9 mouse cellular contexts compared by ENCODE assay signal in genomic region chr10:42202561-42202960, GRCm38 (mm10).
DNase-seq lines count a peak whose midpoint lies in the region; ATAC-seq and TF ChIP-seq lines count a peak whose summit lies in the region.
"Had no signal": no experiment of that assay in that cellular context is flagged by ENCODE, and none has a peak within 500 bp of the region (broad histone marks: within the 10 kb centered on the region; RNA-seq: fewer than 3 reads in every experiment).

No protein-coding gene starts in this region.

- no peaks in the 10 kb centered on the region for H3K27me3 ChIP-seq in intestine, embryonic 14.5 days (replicated peaks; ENCODE audit: control insufficient read depth, insufficient read depth, low read length)
- H3K27me3 ChIP-seq in kidney, adult 2 months (replicated peaks; ENCODE audit: control insufficient read depth, insufficient read depth, low read length), result no peaks in the 10 kb centered on the region
- H3K27me3 ChIP-seq in liver, postnatal 0 days (ENCODE audit: insufficient read depth, low read length), result no peaks in the 10 kb centered on the region

- TF ChIP-seq POLR2A in kidney, adult 2 months (IDR thresholded peaks at IDR 0.05; ENCODE audit: low read depth, low read length), result no peak

- no peak overlapping the region for H3K9ac ChIP-seq in intestine, embryonic 14.5 days (ENCODE audit: low read length)
- no peak overlapping the region for H3K9ac ChIP-seq in liver, postnatal 0 days (replicated peaks)

- H3K4me2 ChIP-seq in intestine, embryonic 14.5 days (ENCODE audit: low read length), result no peak overlapping the region
- H3K4me2 ChIP-seq in liver, postnatal 0 days (ENCODE audit: low read depth, low read length), result peak overlapping the region; percentile 40

- no peak for TF ChIP-seq CTCF in kidney, adult 2 months (conservative IDR thresholded peaks at IDR 0.05; ENCODE audit: insufficient read depth, insufficient read length, low read depth, low read length)
- TF ChIP-seq CTCF in liver, postnatal 0 days (IDR thresholded peaks at IDR 0.05; ENCODE audit: low read depth), result no peak

- peak; percentile 56 for TF ChIP-seq EP300 in liver, postnatal 0 days (IDR thresholded peaks at IDR 0.05; ENCODE audit: low read depth)

- 68% methylated on average over 8 of the region's 8 CpGs for WGBS in intestine, embryonic 14.5 days
- 22% methylated on average over 8 of the region's 8 CpGs for WGBS in kidney, adult 2 months
- WGBS in large intestine, adult 2 months, result 33% methylated on average over 8 of the region's 8 CpGs
- WGBS in liver, postnatal 0 days (ENCODE audit: insufficient replicate concordance), result 58% methylated on average over 8 of the region's 8 CpGs

- DNase-seq in intestine, embryonic 14.5 days (ENCODE audit: low spot score), result no peak
- peak; percentile 89 for DNase-seq in kidney, adult 2 months
- DNase-seq in large intestine, adult 2 months (ENCODE audit: low read depth, low spot score), result peak; percentile 63
- peak; percentile 62 for DNase-seq in liver, postnatal 0 days
- DNase-seq in cerebellum, adult 8-10 months, result no peak
- DNase-seq in thymus, postnatal 25 days, result no peak
- DNase-seq in embryo, embryonic 10.5 days (ENCODE audit: low spot score), result no peak
- DNase-seq: adrenal gland, adult 8-10 months; right cerebral cortex, postnatal 25 days had no signal

- H3K9me3 ChIP-seq in intestine, embryonic 14.5 days (ENCODE audit: control insufficient read depth, low read length), result peaks cover 2% of the 10 kb centered on the region
- no peaks in the 10 kb centered on the region for H3K9me3 ChIP-seq in liver, postnatal 0 days (ENCODE audit: low read length)

- peak; percentile 58; the same call in 1 of the 2 replicates for ATAC-seq in intestine, embryonic 14.5 days (replicated peaks; ENCODE audit: low FRiP score, low TSS enrichment, low read depth)
- peak; percentile 97 for ATAC-seq in liver, postnatal 0 days

- H3K4me3 ChIP-seq in intestine, embryonic 14.5 days (ENCODE audit: low read depth, low read length), result no peak overlapping the region
- no peak overlapping the region for H3K4me3 ChIP-seq in kidney, adult 2 months (ENCODE audit: insufficient read depth, low read depth, low read length)
- H3K4me3 ChIP-seq in liver, postnatal 0 days (ENCODE audit: low read depth, low read length), result no peak overlapping the region

- H3K4me1 ChIP-seq in intestine, embryonic 14.5 days (replicated peaks; ENCODE audit: control insufficient read depth, insufficient read depth, low read length), result peaks cover 33% of the 10 kb centered on the region
- peaks cover 24% of the 10 kb centered on the region for H3K4me1 ChIP-seq in kidney, adult 2 months (ENCODE audit: control insufficient read depth, insufficient read depth, low read length)
- H3K4me1 ChIP-seq in liver, postnatal 0 days (ENCODE audit: insufficient read depth), result peaks cover 30% of the 10 kb centered on the region

- peaks cover 2% of the 10 kb centered on the region for H3K36me3 ChIP-seq in intestine, embryonic 14.5 days (ENCODE audit: control insufficient read depth, insufficient read depth, low read length)
- no peaks in the 10 kb centered on the region; the same call in 1 of the 2 replicates for H3K36me3 ChIP-seq in kidney, adult 2 months (ENCODE audit: control insufficient read depth, insufficient read depth, low read length)
- peaks cover 18% of the 10 kb centered on the region for H3K36me3 ChIP-seq in liver, postnatal 0 days (replicated peaks; ENCODE audit: insufficient read depth, low read length)

- H3K27ac ChIP-seq in intestine, embryonic 14.5 days (ENCODE audit: low read depth), result no peak overlapping the region
- H3K27ac ChIP-seq in kidney, adult 2 months (ENCODE audit: insufficient read depth, low read depth, low read length), result peak overlapping the region; percentile 54
- peak overlapping the region; percentile 70 for H3K27ac ChIP-seq in liver, postnatal 0 days (ENCODE audit: low read depth)

Comparison
In these comparisons a context has a peak if more than half of its experiments do, and no peak if none do; other contexts are left out.
1. DNase-seq: peak in kidney, adult 2 months (single experiment), large intestine, adult 2 months (single experiment) and liver, postnatal 0 days (single experiment); none in intestine, embryonic 14.5 days (single experiment), cerebellum, adult 8-10 months (single experiment), thymus, postnatal 25 days (single experiment) and embryo, embryonic 10.5 days (single experiment).